Mouse (Mus musculus): ENCODE results near the gene Gars.

Gars gene

GRCm38 (mm10) chr6:55037799-55038670 lies at the start of gene Gars:
Gars (plus strand) TSS chr6:55038007.
- peak; percentile 93 for DNase-seq (ENCODE audit: low read depth)

- no peak for DNase-seq (ENCODE audit: low read depth)
Measured at GRCm38 (mm10) chr6:54988141-54988540, 49.7 kb upstream of the Gars start.

- DNase-seq (ENCODE audit: low read depth), result peak; percentile 39
Measured at GRCm38 (mm10) chr6:54991189-54991588, 46.6 kb upstream of the Gars start.

GRCm38 (mm10) chr6:54992141-54992540 lies 45.7 kb upstream of the Gars start:
- DNase-seq (ENCODE audit: low read depth), result no peak

- DNase-seq (ENCODE audit: low read depth), result peak; percentile 97
Measured at GRCm38 (mm10) chr6:54992734-54993260, 45.0 kb upstream of the Gars start, which contains the start of gene Ggct. Ggct (minus strand) TSS chr6:54992950.

- no peak for DNase-seq (ENCODE audit: low read depth)
Measured at GRCm38 (mm10) chr6:54996361-54996760, 41.4 kb upstream of the Gars start.

- no peak for DNase-seq (ENCODE audit: low read depth)
Measured at GRCm38 (mm10) chr6:54997726-54998125, 40.1 kb upstream of the Gars start.

GRCm38 (mm10) chr6:55001320-55001719 lies 36.5 kb upstream of the Gars start:
- no peak for DNase-seq (ENCODE audit: low read depth)

GRCm38 (mm10) chr6:55002438-55002837 lies 35.4 kb upstream of the Gars start:
- DNase-seq (ENCODE audit: low read depth), result no peak

- no peak for DNase-seq (ENCODE audit: low read depth)
Measured at GRCm38 (mm10) chr6:55003559-55003958, 34.2 kb upstream of the Gars start.

- DNase-seq (ENCODE audit: low read depth), result no peak
Measured at GRCm38 (mm10) chr6:55008401-55008800, 29.4 kb upstream of the Gars start.

GRCm38 (mm10) chr6:55009391-55010230 lies 28.2 kb upstream of the Gars start:
- no peak for DNase-seq (ENCODE audit: low read depth)

GRCm38 (mm10) chr6:55010330-55011091 lies 27.3 kb upstream of the Gars start:
- DNase-seq (ENCODE audit: low read depth), result no peak

GRCm38 (mm10) chr6:55012516-55012915 lies 25.3 kb upstream of the Gars start:
- no peak for DNase-seq (ENCODE audit: low read depth)

- no peak for DNase-seq (ENCODE audit: low read depth)
Measured at GRCm38 (mm10) chr6:55014184-55014583, 23.6 kb upstream of the Gars start.

- DNase-seq (ENCODE audit: low read depth), result peak; percentile 60
Measured at GRCm38 (mm10) chr6:55016236-55016635, 21.6 kb upstream of the Gars start.

- peak; percentile 83 for DNase-seq (ENCODE audit: low read depth)
Measured at GRCm38 (mm10) chr6:55016710-55017583, 20.9 kb upstream of the Gars start.

GRCm38 (mm10) chr6:55018417-55018816 lies 19.4 kb upstream of the Gars start:
- no peak for DNase-seq (ENCODE audit: low read depth)

- no peak for DNase-seq (ENCODE audit: low read depth)
Measured at GRCm38 (mm10) chr6:55021806-55022205, 16.0 kb upstream of the Gars start.

GRCm38 (mm10) chr6:55027642-55028041 lies 10.2 kb upstream of the Gars start:
- DNase-seq (ENCODE audit: low read depth), result no peak

GRCm38 (mm10) chr6:55036731-55037130 lies 1.1 kb upstream of the Gars start:
- peak; percentile 15 for DNase-seq (ENCODE audit: low read depth)
